Mouse (Mus musculus) adrenal gland, postnatal 14 days (tissue): ENCODE results near the gene Ppp6r3. TPM values are rescaled to one million over a fixed set of nuclear protein-coding genes. Genes with fewer than 3 reads are reported as not detected.

Experiments
- DNase-seq: peaks from one replicate; pipeline ENCODE4 v3.0.0; 2021; ENCODE audit warnings: mixed read lengths
- total RNA-seq: library from RNA; stranded (reverse); gene quantifications from 2 replicates; pipeline ENCODE4 v1.2.3, GENCODE M21; 2021

Gene Ppp6r3
- total RNA-seq, 1 experiment from 2014 or later = 106 TPM

GRCm38 (mm10) chr19:3431969-3432368, 143.6 kb downstream of the Ppp6r3 start:
- no peak for DNase-seq

GRCm38 (mm10) chr19:3431066-3431465, 144.5 kb downstream of the Ppp6r3 start:
- no peak for DNase-seq

GRCm38 (mm10) chr19:3429156-3429816, 146.3 kb downstream of the Ppp6r3 start:
- no peak for DNase-seq

- no peak for DNase-seq
Observed at GRCm38 (mm10) chr19:3428057-3428830, 147.3 kb downstream of the Ppp6r3 start.

- DNase-seq = no peak
Observed at GRCm38 (mm10) chr19:3424214-3424613, 151.3 kb downstream of the Ppp6r3 start.

GRCm38 (mm10) chr19:3422981-3423380, 152.6 kb downstream of the Ppp6r3 start:
- DNase-seq = no peak

- DNase-seq = no peak
Observed at GRCm38 (mm10) chr19:3422488-3422887, 153.1 kb downstream of the Ppp6r3 start.

- DNase-seq = peak; percentile 67
Observed at GRCm38 (mm10) chr19:3419251-3419650, 156.3 kb downstream of the Ppp6r3 start.

- DNase-seq = peak; percentile 69
Observed at GRCm38 (mm10) chr19:3414268-3414733, 161.2 kb downstream of the Ppp6r3 start, which contains the start of gene Gal. Gal (minus strand) TSS chr19:3414544.

GRCm38 (mm10) chr19:3405531-3406281, 169.8 kb downstream of the Ppp6r3 start:
- no peak for DNase-seq

Other genes with a start within 250 kb of the Ppp6r3 start
- gene Tesmin, start 186.9 kb downstream of the Ppp6r3 start, total RNA-seq = 0.56 and 1.3 TPM in 2 replicates
- gene Gal, start 161.2 kb downstream of the Ppp6r3 start, total RNA-seq = 21.5 and 21.9 TPM in 2 replicates
- 96.5 and 97.9 TPM in 2 replicates for gene Lrp5, start 110.8 kb upstream of the Ppp6r3 start, total RNA-seq
- 29.2 and 33.7 TPM in 2 replicates for gene 1810055G02Rik, start 132.5 kb upstream of the Ppp6r3 start, total RNA-seq
- gene Kmt5b, start 191.7 kb upstream of the Ppp6r3 start, total RNA-seq = 63.2 and 63.9 TPM in 2 replicates